Mouse (Mus musculus) thymus, adult 18-20 months (tissue): Measurements from ENCODE around the gene Slc6a20b.

Experiments
- DNase-seq, 2 experiments: peaks; one replicate each; pipeline ENCODE4 v3.0.0; 2022; ENCODE audit warnings: mixed read lengths in 2 of 2

The Slc6a20b gene

DNA sequence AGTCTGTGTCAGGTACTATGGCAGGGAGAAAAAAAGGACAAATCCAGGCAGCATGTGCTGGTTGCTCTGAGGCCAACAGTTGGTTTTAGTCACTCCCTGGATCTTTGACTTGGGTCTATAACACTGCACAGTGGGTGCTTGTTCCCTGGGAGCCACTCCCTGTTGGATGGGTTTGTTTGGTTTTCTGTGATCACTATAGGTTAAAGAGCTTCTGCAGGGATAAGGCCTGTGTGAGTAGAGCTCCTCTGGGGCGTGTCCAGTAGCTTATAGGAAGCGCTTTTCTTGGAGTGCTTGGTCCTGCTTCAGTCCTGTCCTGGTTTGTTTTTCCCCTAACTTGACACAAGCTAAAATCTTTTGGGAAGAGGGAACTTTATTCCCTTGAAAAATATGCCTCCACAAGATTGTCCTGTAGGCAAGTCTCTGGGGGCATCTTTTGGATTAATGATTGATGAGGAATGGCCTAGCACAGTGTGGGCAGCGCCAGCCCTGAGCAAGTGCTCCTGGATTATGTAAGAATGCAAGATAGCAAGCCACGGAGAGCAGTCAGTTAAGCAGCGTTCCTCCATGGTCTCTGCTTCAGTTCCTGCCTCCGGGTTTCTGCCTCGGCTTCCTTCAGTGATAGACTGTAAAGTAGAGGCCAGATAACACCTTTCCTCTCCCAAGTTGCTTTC, 43.0 kb downstream of the Slc6a20b start:
- DNase-seq = no peak

GRCm38 (mm10) chr9:123577360-123578192, 54.8 kb downstream of the Slc6a20b start:
- no peak for DNase-seq

DNA sequence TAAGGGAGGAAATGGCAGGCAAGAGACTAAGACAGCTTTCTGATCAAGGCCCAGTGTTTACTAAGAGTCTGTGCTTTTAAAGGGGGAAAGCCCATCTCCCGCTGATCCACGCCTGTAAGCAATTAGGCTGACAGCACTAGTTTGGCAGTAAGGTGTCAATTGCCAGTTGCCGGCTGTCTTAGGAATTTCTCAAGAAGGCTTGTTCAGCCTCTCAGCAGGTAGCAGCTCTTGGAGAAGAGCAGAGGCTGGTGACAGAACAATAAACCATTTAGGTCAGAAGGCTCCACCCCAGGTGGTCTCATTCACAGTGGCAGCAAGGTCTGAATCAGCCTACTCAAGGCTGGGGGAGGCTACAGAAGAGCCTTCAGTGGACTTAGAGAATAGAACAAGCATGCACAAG, 77.8 kb downstream of the Slc6a20b start:
- no peak for DNase-seq
